Mouse (Mus musculus) heart, postnatal 14 days (tissue): ENCODE data around the gene Fance. TPM values are rescaled to one million over a fixed set of nuclear protein-coding genes. Genes with fewer than 3 reads are reported as not detected.

Experiments
- DNase-seq, 2 experiments: peaks; one replicate each; pipeline ENCODE4 v3.0.0; 2021 to 2022
- intact Hi-C: fragments of 180-260 bp; cut with DNase I; formaldehyde crosslinking; loops from one replicate; pipeline ENCODE4 v1.15.1; 2025
- total RNA-seq, 2 experiments: library from RNA; stranded (reverse); gene quantifications; 2 replicates each; pipeline ENCODE4 v1.2.3; 2021

Fance gene
- total RNA-seq, 2 experiments from 2014 or later, result 12.8 to 14.2 TPM

DNA sequence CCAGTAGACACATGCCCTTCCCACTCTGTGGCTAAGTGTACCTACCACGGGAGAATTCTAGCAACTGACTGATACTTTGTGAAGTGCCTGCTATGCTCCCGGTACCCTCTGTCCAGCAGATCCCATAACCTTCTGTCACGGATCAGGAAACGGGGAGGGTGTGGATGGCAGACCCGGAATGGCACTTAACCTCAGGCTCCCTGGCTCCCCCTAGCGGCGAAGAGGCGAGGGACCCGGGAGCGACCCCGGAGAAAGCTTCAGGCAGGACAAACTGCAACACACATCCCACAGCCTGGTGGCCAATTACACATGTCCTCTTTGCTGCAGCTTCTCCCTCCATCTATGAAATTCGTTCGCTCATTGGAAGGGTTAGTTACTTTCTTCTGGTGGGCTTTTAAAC lies 55.1 kb downstream of the Fance start:
- intact Hi-C loops, result loop anchor here (2.0 to 5.0 kb wide), 3 partner anchors 40 to 161 kb away; partner anchors contain the start of genes Def6 and Rpl10a
- DNase-seq, result peak; percentile 84 to 92

DNA sequence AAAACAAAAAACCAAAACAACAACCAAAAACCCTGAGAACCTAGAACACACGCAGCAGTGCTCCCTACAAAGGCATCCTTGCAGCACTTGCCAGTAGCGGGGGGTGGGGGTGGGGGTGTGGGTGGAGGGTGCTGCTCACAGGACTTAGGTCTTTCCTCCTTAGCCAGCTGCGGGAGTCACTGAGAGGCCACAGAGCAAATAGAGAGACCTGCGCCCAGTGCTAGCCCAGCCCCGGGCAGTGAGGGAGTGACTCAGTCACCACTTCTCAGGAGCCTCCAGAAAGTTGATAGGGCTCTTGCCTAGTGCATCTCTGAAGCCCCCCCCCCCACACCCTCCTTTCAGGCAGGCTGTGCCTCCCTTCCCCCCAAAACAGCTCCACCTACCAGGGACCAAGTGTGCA lies 55.7 kb downstream of the Fance start:
- intact Hi-C loops, result loop anchor here (2.0 to 5.0 kb wide), 3 partner anchors 40 to 162 kb away; partner anchors contain the start of genes Def6 and Rpl10a

DNA sequence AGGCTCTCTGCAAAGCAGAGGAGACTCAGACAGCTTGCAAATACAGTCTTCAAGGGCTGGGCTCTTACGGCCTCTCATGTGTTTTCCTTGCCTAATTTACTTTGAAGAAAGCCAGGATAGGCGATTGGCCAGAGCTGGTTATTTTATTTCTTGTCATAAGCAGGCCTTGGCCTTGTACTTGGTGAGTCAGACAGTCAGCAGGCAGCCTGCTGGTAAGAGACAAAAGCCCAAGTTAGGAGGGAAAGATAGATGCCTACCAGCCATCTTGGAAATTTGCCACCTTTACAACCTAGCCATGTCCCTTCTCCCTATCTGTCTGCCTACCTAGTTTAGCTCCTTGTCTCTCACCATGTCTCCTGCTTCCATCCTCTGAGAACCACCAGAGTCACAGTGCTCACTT lies 58.0 kb downstream of the Fance start:
- DNase-seq, result no peak
- intact Hi-C loops, result no loop called here

More for the DNA sequence above, 55.7 kb downstream of the Fance start:
- DNase-seq, result no peak

DNA sequence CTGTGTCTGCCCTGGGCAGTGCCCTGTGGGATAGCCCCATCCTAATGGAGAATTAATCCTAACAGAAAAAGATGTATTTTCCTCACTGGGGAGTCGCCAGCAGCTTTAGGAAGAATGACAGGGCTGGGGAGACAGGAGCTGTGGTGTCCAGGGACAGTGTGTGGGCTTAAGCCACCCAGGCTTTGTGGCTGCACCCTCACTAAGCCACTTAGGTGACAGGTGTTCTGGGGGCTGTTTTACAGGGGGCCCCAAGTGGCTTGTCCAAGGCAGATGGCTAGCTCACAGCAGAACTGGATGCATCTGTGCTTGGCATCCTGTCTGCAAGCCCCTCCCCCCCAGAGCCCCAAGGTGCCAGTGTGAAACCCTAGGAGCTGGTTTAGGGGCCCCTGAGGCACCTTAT lies 58.6 kb downstream of the Fance start:
- intact Hi-C loops, result no loop called here
- DNase-seq, result no peak

DNA sequence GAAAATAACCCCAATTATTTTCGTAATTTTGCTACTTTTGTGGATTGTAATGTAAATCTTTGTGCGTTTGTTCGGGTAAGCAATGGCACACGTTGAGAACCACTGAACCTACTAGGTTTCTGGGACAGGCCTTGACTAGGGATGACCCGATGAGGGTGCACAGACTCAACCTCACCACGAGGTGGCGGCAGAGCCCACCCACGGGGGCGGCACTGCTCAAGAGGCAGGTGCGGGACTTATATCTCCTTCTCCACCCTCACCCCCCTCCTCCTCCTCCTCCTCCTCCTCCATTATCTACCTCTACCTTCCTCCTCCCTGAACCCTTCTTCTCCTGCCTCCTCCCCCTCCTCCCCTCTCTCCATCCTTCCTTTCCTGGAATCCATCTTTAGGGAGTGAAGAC lies 60.5 kb downstream of the Fance start:
- intact Hi-C loops, result no loop called here
- DNase-seq, result peak; percentile 61 to 69

DNA sequence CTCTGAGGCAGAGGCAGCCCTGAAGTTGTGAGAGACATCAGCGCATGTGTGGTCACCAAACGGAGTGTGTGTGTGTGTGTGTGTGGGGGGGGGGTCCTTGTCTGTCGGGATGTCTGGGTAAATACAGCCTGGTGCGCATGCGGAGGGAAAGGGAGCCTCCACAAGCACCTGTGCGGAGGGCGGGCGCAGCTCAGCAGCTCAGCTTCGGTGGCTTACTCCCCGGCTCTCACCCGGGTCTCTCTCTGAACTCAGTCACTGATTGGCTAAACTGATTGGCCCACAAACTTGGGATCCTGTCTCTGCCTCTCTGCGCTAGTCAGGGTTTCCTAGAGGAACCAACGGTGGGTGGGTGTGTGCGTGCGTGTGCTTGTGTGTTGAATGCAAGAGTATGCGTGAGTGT lies 61.2 kb downstream of the Fance start:
- intact Hi-C loops, result no loop called here
- DNase-seq, result no peak

DNA sequence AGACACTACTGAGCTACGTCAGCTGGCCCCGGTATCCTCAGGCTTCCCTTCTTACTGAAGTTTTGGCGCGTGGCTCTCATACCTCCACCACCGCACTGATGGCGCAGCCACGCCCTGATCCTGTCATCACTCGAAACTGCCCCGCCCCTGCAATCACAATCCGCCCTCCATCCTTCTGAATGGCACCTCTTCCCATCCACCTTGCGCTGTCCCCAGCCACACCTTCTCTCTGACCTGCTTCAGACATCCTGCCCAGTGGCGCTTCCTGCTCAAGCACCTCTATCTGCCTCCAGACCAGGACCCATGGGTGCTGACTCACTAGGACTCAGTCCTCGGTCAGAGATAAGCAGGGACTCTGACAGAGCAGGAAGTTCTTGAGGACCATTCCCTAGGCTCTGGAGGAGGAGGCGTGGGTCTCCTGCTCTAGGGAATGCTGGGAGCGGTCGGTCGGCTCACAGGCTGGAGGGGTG lies 62.3 kb downstream of the Fance start:
- DNase-seq, result no peak
- intact Hi-C loops, result no loop called here

Other genes with a start within 250 kb of the Fance start
- gene Tcp11, start 232.9 kb upstream of the Fance start, total RNA-seq, result not detected
- gene Scube3, start 171.4 kb upstream of the Fance start, total RNA-seq, result 1 to 10 TPM in 1 of 2 experiments, under 1 TPM in 1; 0.46 to 1.4 TPM
- gene Zfp523, start 136.4 kb upstream of the Fance start, total RNA-seq, result 10 to 100 TPM; 16.6 to 17.0 TPM
- gene Def6, start 105.7 kb upstream of the Fance start, total RNA-seq, result 1 to 10 TPM; 4.7 to 7.1 TPM
- 10 to 100 TPM; 37.7 to 39.4 TPM for gene Ppard, start 80.8 kb upstream of the Fance start, total RNA-seq
- gene Rpl10a, start 15.0 kb downstream of the Fance start, total RNA-seq, result 100 to 1,000 TPM; 411 to 471 TPM
- 10 to 100 TPM; 12.3 to 19.2 TPM for gene Tead3, start 37.3 kb downstream of the Fance start, total RNA-seq
- gene Tulp1, start 51.7 kb downstream of the Fance start, total RNA-seq, result under 1 TPM; 0.41 TPM
- 10 to 100 TPM; 36.9 to 41.0 TPM for gene Fkbp5, start 204.0 kb downstream of the Fance start, total RNA-seq
- gene Armc12, start 217.3 kb downstream of the Fance start, total RNA-seq, result not detected
- gene Clpsl2, start 235.9 kb downstream of the Fance start, total RNA-seq, result not detected
- gene Clps, start 247.2 kb downstream of the Fance start, total RNA-seq, result not detected